Mouse (Mus musculus): ENCODE measurements around the gene 1600002K03Rik.

Gene 1600002K03Rik

GRCm38 (mm10) chr10:80172527-80173292 lies at the start of gene 1600002K03Rik:
TSS of gene 1600002K03Rik (plus strand) at chr10:80172944.
- DNase-seq (ENCODE audit: low read depth, low spot score) = no peak

GRCm38 (mm10) chr10:80123932-80124562 lies 48.7 kb upstream of the 1600002K03Rik start:
- DNase-seq (ENCODE audit: low read depth, low spot score) = no peak

- no peak for DNase-seq (ENCODE audit: low read depth, low spot score)
Measured at GRCm38 (mm10) chr10:80127920-80128319, 44.8 kb upstream of the 1600002K03Rik start.

GRCm38 (mm10) chr10:80129846-80130245 lies 42.9 kb upstream of the 1600002K03Rik start:
- DNase-seq (ENCODE audit: low read depth, low spot score) = no peak

GRCm38 (mm10) chr10:80130403-80131031 lies 42.2 kb upstream of the 1600002K03Rik start:
- DNase-seq (ENCODE audit: low read depth, low spot score) = no peak

- no peak for DNase-seq (ENCODE audit: low read depth, low spot score)
Measured at GRCm38 (mm10) chr10:80131316-80131951, 41.3 kb upstream of the 1600002K03Rik start.

- no peak for DNase-seq (ENCODE audit: low read depth, low spot score)
Measured at GRCm38 (mm10) chr10:80131952-80132350, 40.8 kb upstream of the 1600002K03Rik start.

- DNase-seq (ENCODE audit: low read depth, low spot score) = no peak
Measured at GRCm38 (mm10) chr10:80133226-80133849, 39.4 kb upstream of the 1600002K03Rik start.

GRCm38 (mm10) chr10:80134421-80134820 lies 38.3 kb upstream of the 1600002K03Rik start:
- no peak for DNase-seq (ENCODE audit: low read depth, low spot score)

- DNase-seq (ENCODE audit: low read depth, low spot score) = no peak
Measured at GRCm38 (mm10) chr10:80135161-80135560, 37.6 kb upstream of the 1600002K03Rik start.

- DNase-seq (ENCODE audit: low read depth, low spot score) = no peak
Measured at GRCm38 (mm10) chr10:80135641-80136040, 37.1 kb upstream of the 1600002K03Rik start.

GRCm38 (mm10) chr10:80136179-80136951 lies 36.4 kb upstream of the 1600002K03Rik start:
- DNase-seq (ENCODE audit: low read depth, low spot score) = no peak

GRCm38 (mm10) chr10:80136952-80137625 lies 35.7 kb upstream of the 1600002K03Rik start:
- no peak for DNase-seq (ENCODE audit: low read depth, low spot score)

- no peak for DNase-seq (ENCODE audit: low read depth, low spot score)
Measured at GRCm38 (mm10) chr10:80137626-80138552, 34.9 kb upstream of the 1600002K03Rik start.

GRCm38 (mm10) chr10:80138553-80139438 lies 33.9 kb upstream of the 1600002K03Rik start, which contains the start of gene Atp5d:
TSS of gene Atp5d (plus strand) at chr10:80138632.
- DNase-seq (ENCODE audit: low read depth, low spot score) = no peak

- no peak for DNase-seq (ENCODE audit: low read depth, low spot score)
Measured at GRCm38 (mm10) chr10:80139439-80139775, 33.3 kb upstream of the 1600002K03Rik start.

- no peak for DNase-seq (ENCODE audit: low read depth, low spot score)
Measured at GRCm38 (mm10) chr10:80139975-80140665, 32.6 kb upstream of the 1600002K03Rik start.

- no peak for DNase-seq (ENCODE audit: low read depth, low spot score)
Measured at GRCm38 (mm10) chr10:80140666-80141035, 32.1 kb upstream of the 1600002K03Rik start, which contains the start of gene Cbarp. TSS of gene Cbarp (minus strand) at chr10:80140835.
